Mouse (Mus musculus) liver, postnatal 0 days (tissue): ENCODE measurements around the gene Kctd11.

ENCODE experiments used
- CTCF ChIP-seq: sonication (generic); IDR thresholded peaks from 2 replicates; pipeline ENCODE4 v1.5.1; 2016; ENCODE audit warnings: antibody characterized with exemption, low read depth
- EP300 ChIP-seq: IDR thresholded peaks from 2 replicates; pipeline ENCODE4 v1.6.1; 2016; ENCODE audit warnings: antibody characterized with exemption, low read depth, mild to moderate bottlenecking

DNA sequence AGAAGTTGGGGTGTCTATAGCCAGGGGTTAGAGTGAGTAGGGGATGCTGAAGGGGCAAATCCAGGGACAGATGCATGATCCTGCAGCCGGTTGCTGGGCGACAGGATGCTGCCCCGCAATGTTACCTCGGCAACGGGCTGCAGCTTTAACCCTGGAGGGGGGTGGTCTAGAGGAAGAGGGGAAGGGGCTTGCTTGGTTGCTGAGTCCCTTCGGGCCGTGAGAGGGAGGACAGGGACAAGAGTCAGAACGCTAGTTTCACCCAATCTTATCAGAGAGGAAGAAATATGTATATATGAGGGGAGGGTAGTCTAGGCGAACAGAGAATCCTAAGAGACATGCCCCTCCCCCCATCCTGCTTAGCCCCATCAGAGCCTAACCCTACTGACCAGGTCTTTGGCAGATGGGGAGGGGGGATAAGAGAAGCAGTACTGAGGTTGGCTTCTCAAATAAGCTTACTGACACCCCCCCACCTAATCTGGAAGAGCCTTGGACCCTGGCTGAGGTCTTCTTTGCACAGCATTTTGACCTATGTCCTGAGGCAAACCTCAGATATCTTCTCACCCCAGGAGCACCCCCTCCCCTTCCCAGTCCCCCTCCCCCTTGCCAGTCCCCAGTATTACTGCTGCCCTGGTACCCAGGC is 45.8 kb downstream of the Kctd11 start:
- TF ChIP-seq CTCF (no peak), EP300 (no peak)
